Mouse (Mus musculus): ENCODE data around the gene Mak. TPM values are rescaled to one million over a fixed set of nuclear protein-coding genes. Genes with fewer than 3 reads are reported as not detected.

Mak gene
- polyA plus RNA-seq, 1 experiment from 2014 or later, result 0.39 TPM

DNA sequence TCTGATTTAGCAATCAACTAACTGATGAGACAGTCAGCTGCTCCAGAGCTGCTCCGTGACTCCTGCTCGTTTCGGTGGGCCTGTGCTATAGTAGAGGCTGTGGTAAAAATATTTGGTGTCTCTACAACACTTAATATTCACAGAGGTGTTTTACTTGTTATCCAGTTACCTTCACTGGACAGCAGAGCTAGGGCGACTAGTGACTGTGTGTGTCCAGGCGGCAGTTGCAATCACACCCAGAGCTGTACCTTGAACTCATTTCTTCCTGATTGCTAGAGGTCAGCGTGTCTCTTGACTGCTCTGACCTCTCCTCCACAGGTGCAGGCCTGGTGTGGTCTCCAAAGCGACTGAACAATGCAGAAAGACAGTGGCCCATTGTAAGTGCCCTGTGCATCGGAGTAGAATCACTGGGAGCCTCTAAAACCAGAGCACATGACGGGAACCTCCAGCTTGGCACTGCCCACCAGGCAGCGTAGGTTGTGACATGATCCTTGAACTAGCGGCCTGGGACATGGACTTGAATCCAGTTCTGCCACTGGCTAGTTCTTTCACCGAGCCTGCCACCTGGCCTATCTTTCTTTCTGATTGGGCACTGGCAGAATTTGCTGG is 62.6 kb downstream of the Mak start:
- no peak for DNase-seq (ENCODE audit: low spot score)
- no peaks in the 10 kb centered on the region for H3K9me3 ChIP-seq (ENCODE audit: control insufficient read depth, low read length)
- H3K27me3 ChIP-seq (replicated peaks; ENCODE audit: control insufficient read depth, insufficient read depth, low read length), result no peaks in the 10 kb centered on the region
- ATAC-seq (replicated peaks; ENCODE audit: low FRiP score, low TSS enrichment, low read depth), result peak; percentile 10; the same call in 1 of the 2 replicates
- H3K36me3 ChIP-seq (ENCODE audit: control insufficient read depth, insufficient read depth, low read length), result peaks cover 57% of the 10 kb centered on the region
- WGBS, result 40% methylated on average over 12 of the region's 12 CpGs
- H3K27ac ChIP-seq (ENCODE audit: low read depth), result peak overlapping the region; percentile 89
- peaks cover 15% of the 10 kb centered on the region for H3K4me1 ChIP-seq (replicated peaks; ENCODE audit: control insufficient read depth, insufficient read depth, low read length)
- peak overlapping the region; percentile 84 for H3K4me2 ChIP-seq (ENCODE audit: low read length)
- H3K9ac ChIP-seq (ENCODE audit: low read length), result peak overlapping the region; percentile 69
- H3K4me3 ChIP-seq (ENCODE audit: low read depth, low read length), result peak overlapping the region; percentile 80

DNA sequence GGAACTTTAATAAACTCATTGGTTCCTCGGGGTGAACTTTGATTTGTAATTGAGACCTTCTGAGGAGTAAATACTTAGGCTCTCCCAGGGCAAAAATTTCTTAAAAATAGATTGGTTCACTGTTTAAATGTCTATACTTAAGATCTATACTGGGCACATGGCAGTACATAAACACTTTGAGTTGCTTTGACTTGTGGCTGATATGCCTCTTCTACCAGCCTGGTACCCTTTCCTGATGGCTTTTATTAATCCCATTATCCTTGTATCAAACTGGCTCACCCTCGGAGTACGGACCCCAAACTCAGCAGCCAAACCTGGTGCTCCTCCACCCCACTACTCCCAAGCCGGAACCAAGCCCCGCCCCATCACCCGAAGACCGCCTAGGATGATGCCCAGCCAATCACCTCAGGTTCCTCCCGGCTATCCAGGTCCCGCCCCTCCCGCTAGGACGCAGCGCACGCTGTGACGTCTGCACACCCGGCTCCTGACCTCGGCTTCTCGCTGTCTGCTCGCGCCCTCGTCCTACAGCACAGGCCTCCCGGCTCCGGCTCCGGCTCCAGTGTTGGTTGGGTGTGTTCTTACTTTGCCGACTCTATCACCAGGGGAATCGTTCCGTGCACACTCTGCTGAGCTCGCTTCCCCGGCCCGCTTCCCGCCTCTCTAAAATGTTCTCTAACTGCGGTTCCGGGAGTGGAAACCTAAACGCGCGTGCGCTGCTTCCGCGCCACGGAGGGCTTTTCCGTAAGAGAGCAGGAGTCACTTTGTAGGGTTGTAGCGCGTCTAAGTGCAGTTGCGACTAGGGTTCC is 63.5 kb downstream of the Mak start, which contains the start of gene Tmem14c:
Gene Tmem14c (plus strand): TSS at position 464 of the 806 bp plus-strand sequence.
- peak within 1 kb of the TSS; percentile 84 for H3K4me2 ChIP-seq (ENCODE audit: low read length)
- peak; percentile 99 for ATAC-seq (replicated peaks; ENCODE audit: low FRiP score, low TSS enrichment, low read depth)
- H3K27ac ChIP-seq (ENCODE audit: low read depth), result peak within 1 kb of the TSS; percentile 89
- no peaks in the 10 kb centered on the region for H3K9me3 ChIP-seq (ENCODE audit: control insufficient read depth, low read length)
- peak; percentile 94 for DNase-seq (ENCODE audit: low spot score)
- under 1% methylated on average over 43 of the region's 43 CpGs for WGBS
- peaks cover 60% of the 10 kb centered on the region for H3K36me3 ChIP-seq (ENCODE audit: control insufficient read depth, insufficient read depth, low read length)
- peak within 1 kb of the TSS; percentile 69 for H3K9ac ChIP-seq (ENCODE audit: low read length)
- peak within 1 kb of the TSS; percentile 80 for H3K4me3 ChIP-seq (ENCODE audit: low read depth, low read length)
- H3K27me3 ChIP-seq (replicated peaks; ENCODE audit: control insufficient read depth, insufficient read depth, low read length), result no peaks in the 10 kb centered on the region
- peaks cover 15% of the 10 kb centered on the region for H3K4me1 ChIP-seq (replicated peaks; ENCODE audit: control insufficient read depth, insufficient read depth, low read length)

DNA sequence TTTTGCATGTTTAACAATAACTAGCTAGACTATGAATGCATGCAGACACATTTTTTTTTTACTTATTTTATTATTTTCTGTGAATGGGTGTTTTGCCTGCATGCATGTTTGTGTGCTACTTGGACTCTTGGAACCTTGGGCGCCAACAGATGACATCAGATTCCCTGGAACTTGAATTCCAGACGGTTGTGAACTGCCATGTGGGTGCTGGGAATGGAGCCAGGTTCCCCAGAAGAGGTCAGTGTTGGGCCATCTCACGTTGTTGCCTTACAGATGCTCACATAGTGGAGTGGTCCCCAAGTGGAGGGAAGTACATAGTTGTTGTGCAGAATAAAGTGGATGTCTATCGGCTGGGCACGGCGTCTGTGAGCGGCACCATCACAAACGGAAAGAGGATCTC is 70.6 kb downstream of the Mak start:
- 86% methylated on average over 8 of the region's 8 CpGs for WGBS
- DNase-seq (ENCODE audit: low spot score) (no peak), ATAC-seq (replicated peaks; ENCODE audit: low FRiP score, low TSS enrichment, low read depth) (no peak)
- Histone ChIP-seq H3K36me3 (ENCODE audit: control insufficient read depth, insufficient read depth, low read length) (peaks cover 89% of the 10 kb centered on the region), H3K9ac (ENCODE audit: low read length) (no peak overlapping the region), H3K27me3 (replicated peaks; ENCODE audit: control insufficient read depth, insufficient read depth, low read length) (no peaks in the 10 kb centered on the region), H3K27ac (ENCODE audit: low read depth) (no peak overlapping the region), H3K4me2 (ENCODE audit: low read length) (no peak overlapping the region), H3K4me1 (replicated peaks; ENCODE audit: control insufficient read depth, insufficient read depth, low read length) (no peaks in the 10 kb centered on the region), H3K4me3 (ENCODE audit: low read depth, low read length) (no peak overlapping the region), H3K9me3 (ENCODE audit: control insufficient read depth, low read length) (no peaks in the 10 kb centered on the region)

DNA sequence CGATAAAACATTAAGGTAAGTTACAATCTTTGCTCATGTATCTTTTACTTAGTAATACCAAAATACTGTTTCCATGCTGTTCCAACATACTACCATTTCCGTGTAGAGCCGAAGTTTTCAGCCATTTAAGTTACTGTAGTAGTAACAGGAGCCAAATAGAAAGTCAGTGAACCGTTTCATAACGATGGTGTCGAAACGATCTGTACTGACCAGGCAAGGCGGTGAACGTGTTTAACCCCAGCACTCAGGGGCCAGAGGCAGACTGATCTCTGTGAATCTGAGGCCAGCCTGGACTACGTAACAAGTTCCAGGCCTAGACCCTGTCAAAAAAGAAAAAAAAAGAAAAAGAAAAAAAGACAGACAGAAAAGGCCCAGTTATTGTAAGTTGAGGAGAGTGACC is 71.2 kb downstream of the Mak start:
- no peak overlapping the region for H3K27ac ChIP-seq (ENCODE audit: low read depth)
- no peak overlapping the region for H3K4me3 ChIP-seq (ENCODE audit: low read depth, low read length)
- H3K9ac ChIP-seq (ENCODE audit: low read length), result no peak overlapping the region
- no peaks in the 10 kb centered on the region for H3K4me1 ChIP-seq (replicated peaks; ENCODE audit: control insufficient read depth, insufficient read depth, low read length)
- no peak overlapping the region for H3K4me2 ChIP-seq (ENCODE audit: low read length)
- WGBS, result 94% methylated on average over 10 of the region's 10 CpGs
- DNase-seq (ENCODE audit: low spot score), result no peak
- peaks cover 87% of the 10 kb centered on the region for H3K36me3 ChIP-seq (ENCODE audit: control insufficient read depth, insufficient read depth, low read length)
- H3K9me3 ChIP-seq (ENCODE audit: control insufficient read depth, low read length), result no peaks in the 10 kb centered on the region
- ATAC-seq (replicated peaks; ENCODE audit: low FRiP score, low TSS enrichment, low read depth), result no peak
- no peaks in the 10 kb centered on the region for H3K27me3 ChIP-seq (replicated peaks; ENCODE audit: control insufficient read depth, insufficient read depth, low read length)

DNA sequence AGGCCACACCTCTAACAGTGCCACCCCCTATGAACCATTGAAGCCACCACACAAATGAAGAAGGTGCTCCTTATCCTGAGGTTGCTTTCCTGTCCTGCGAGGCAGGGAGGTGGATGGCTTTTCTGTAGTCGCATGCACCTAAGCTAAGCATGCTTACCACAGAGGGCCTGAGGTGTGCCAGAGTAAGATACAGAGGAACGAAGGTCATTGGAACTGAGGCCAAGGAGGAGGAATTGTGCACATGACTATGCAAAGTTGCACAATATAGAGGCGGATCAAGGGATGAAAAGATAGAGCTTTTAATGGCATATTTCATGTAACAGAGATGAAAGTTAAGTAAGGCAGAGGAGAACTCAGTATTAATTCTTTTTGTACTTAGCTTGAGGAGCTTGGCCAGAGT is 73.3 kb downstream of the Mak start:
- Histone ChIP-seq H3K4me3 (ENCODE audit: low read depth, low read length) (no peak overlapping the region), H3K9me3 (ENCODE audit: control insufficient read depth, low read length) (no peaks in the 10 kb centered on the region), H3K27me3 (replicated peaks; ENCODE audit: control insufficient read depth, insufficient read depth, low read length) (no peaks in the 10 kb centered on the region), H3K36me3 (ENCODE audit: control insufficient read depth, insufficient read depth, low read length) (peaks cover 66% of the 10 kb centered on the region), H3K4me2 (ENCODE audit: low read length) (no peak overlapping the region), H3K9ac (ENCODE audit: low read length) (no peak overlapping the region), H3K27ac (ENCODE audit: low read depth) (no peak overlapping the region), H3K4me1 (replicated peaks; ENCODE audit: control insufficient read depth, insufficient read depth, low read length) (peaks cover 7% of the 10 kb centered on the region; the same call in 1 of the 2 replicates)
- DNase-seq (ENCODE audit: low spot score) (no peak), ATAC-seq (replicated peaks; ENCODE audit: low FRiP score, low TSS enrichment, low read depth) (no peak)
- WGBS, result 97% methylated on average over 4 of the region's 4 CpGs

DNA sequence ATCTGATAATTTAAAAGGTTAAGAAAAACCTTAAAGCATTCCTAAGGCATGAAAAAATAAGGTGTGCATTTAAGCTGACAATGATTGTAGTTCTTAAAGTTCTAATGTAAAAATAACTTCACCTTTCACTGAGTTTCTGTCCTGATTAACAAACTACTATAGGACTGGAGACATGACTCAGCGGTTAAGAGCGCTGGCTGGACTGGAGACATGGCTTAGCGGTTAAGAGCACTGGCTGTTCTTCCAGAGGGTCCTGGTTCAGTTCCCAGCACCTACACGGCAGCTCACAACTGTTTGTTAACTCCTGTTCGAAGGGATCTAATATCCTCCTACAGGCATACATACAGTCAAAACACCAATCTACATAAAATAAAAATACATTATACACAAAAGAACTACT is 77.5 kb downstream of the Mak start:
- H3K27me3 ChIP-seq (replicated peaks; ENCODE audit: control insufficient read depth, insufficient read depth, low read length), result no peaks in the 10 kb centered on the region
- H3K27ac ChIP-seq (ENCODE audit: low read depth), result no peak overlapping the region
- peaks cover 7% of the 10 kb centered on the region for H3K4me1 ChIP-seq (replicated peaks; ENCODE audit: control insufficient read depth, insufficient read depth, low read length)
- peaks cover 26% of the 10 kb centered on the region for H3K36me3 ChIP-seq (ENCODE audit: control insufficient read depth, insufficient read depth, low read length)
- ATAC-seq (replicated peaks; ENCODE audit: low FRiP score, low TSS enrichment, low read depth), result no peak
- no peak for DNase-seq (ENCODE audit: low spot score)
- 83% methylated on average over 5 of the region's 5 CpGs for WGBS
- H3K9ac ChIP-seq (ENCODE audit: low read length), result peak overlapping the region; percentile 84; the same call in 1 of the 2 replicates
- no peaks in the 10 kb centered on the region for H3K9me3 ChIP-seq (ENCODE audit: control insufficient read depth, low read length)
- peak overlapping the region; percentile 93 for H3K4me2 ChIP-seq (ENCODE audit: low read length)
- H3K4me3 ChIP-seq (ENCODE audit: low read depth, low read length), result peak overlapping the region; percentile 99

DNA sequence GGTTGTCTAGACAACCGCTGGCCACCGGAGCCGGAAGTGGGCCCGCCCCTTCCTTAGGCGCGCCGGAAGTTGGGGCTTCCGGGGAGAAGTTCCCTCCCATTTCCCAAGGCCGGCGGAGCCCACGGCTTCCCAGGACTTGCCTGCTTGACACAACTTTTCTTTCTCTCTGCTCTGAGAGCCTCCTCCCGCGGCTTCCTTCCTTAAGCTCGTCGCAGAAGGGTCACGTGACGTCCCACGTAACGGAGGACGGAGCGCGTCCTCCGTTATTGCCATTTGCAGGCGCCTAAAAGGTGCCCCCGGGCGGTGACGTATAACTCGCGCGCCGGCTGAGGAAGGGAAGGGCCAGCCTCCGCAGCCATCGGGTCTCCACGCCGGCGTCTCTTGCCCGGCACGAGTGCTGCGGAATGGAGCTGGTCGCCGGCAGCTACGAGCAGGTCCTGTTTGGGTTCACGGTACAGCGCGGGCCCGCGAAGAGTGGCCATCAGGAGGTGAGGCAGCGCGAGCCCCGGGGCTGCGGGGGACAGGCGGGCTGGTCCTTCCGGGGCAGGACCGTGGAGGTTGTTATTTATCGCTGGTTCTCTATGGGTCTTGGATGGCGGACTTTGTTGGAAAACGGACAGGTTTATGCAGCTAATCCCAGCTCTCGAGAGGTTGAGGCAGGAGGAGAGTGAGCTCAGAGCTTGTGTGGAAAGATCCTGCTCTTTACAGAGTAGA is 78.4 kb downstream of the Mak start, which contains the start of gene Pak1ip1:
Gene Pak1ip1 (plus strand): TSS at position 98 of the 714 bp plus-strand sequence.
- H3K4me3 ChIP-seq (ENCODE audit: low read depth, low read length), result peak within 1 kb of the TSS; percentile 99
- H3K9ac ChIP-seq (ENCODE audit: low read length), result peak within 1 kb of the TSS; percentile 84
- ATAC-seq (replicated peaks; ENCODE audit: low FRiP score, low TSS enrichment, low read depth), result peak; percentile 95
- peak; percentile 99 for DNase-seq (ENCODE audit: low spot score)
- H3K9me3 ChIP-seq (ENCODE audit: control insufficient read depth, low read length), result no peaks in the 10 kb centered on the region
- H3K27ac ChIP-seq (ENCODE audit: low read depth), result peak within 1 kb of the TSS; percentile 99
- no peaks in the 10 kb centered on the region for H3K27me3 ChIP-seq (replicated peaks; ENCODE audit: control insufficient read depth, insufficient read depth, low read length)
- peaks cover 7% of the 10 kb centered on the region for H3K4me1 ChIP-seq (replicated peaks; ENCODE audit: control insufficient read depth, insufficient read depth, low read length)
- H3K36me3 ChIP-seq (ENCODE audit: control insufficient read depth, insufficient read depth, low read length), result peaks cover 18% of the 10 kb centered on the region
- under 1% methylated on average over 58 of the region's 58 CpGs for WGBS
- peak within 1 kb of the TSS; percentile 93 for H3K4me2 ChIP-seq (ENCODE audit: low read length)

DNA sequence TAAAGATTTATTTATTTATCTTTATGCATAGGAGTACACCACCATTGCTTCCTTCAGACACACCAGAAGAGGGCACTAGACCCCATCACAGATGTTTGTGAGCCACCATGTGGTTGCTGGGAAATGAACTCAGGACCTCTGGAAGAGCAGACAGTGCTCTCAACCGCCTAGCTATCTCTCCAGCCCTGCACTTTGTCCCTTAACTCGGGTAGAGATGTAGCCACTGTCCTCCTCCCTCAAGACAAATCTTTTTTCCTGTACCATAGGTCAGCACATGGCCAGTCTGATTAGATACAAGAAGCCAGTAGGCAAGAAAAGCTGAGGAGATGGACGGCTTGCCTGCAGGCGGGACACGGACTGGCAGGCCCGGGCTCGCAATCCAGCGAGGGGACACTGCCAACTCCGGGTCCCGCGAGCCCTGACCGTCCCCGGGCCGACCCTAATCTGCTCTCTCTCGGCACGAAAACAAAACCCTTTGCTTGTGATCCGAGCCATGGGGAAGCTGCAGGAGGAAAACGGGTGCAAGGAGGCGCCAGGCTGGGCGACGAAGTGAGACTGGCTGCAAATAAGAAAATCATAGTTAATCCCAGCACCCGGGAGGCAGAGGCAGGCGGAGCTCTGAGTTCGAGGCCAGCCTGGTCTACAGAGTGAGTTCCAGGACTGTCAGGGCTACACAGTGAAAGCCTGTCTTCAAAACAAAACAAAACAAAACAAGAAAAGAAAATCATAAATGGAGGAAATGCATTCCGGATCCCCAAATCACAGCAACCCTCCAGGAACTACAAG is 79.2 kb downstream of the Mak start:
- H3K9ac ChIP-seq (ENCODE audit: low read length), result peak overlapping the region; percentile 84
- ATAC-seq (replicated peaks; ENCODE audit: low FRiP score, low TSS enrichment, low read depth) (peak; percentile 44), DNase-seq (ENCODE audit: low spot score) (peak; percentile 78)
- H3K27me3 ChIP-seq (replicated peaks; ENCODE audit: control insufficient read depth, insufficient read depth, low read length), result no peaks in the 10 kb centered on the region
- peaks cover 10% of the 10 kb centered on the region for H3K36me3 ChIP-seq (ENCODE audit: control insufficient read depth, insufficient read depth, low read length)
- peak overlapping the region; percentile 93 for H3K4me2 ChIP-seq (ENCODE audit: low read length)
- no peaks in the 10 kb centered on the region for H3K9me3 ChIP-seq (ENCODE audit: control insufficient read depth, low read length)
- peaks cover 7% of the 10 kb centered on the region for H3K4me1 ChIP-seq (replicated peaks; ENCODE audit: control insufficient read depth, insufficient read depth, low read length)
- under 1% methylated on average over 25 of the region's 25 CpGs for WGBS
- H3K4me3 ChIP-seq (ENCODE audit: low read depth, low read length), result peak overlapping the region; percentile 99
- H3K27ac ChIP-seq (ENCODE audit: low read depth), result peak overlapping the region; percentile 99
